Mouse (Mus musculus): ENCODE measurements around the gene Ctnna3. TPM values are rescaled to one million over a fixed set of nuclear protein-coding genes. Genes with fewer than 3 reads are reported as not detected.
"Not testable (repeated sequence)": the region's sequence is repeated elsewhere in the genome, so short reads cannot be mapped to it uniquely, and the experiment has no call there.

The Ctnna3 gene
- total RNA-seq, 2 experiments from 2014 or later, result 75.4 to 79.3 TPM

- DNase-seq; intact Hi-C loops (cut with DNase I): not testable (repeated sequence)
Observed at GRCm38 (mm10) chr10:65033516-65033915, 1603.6 kb downstream of the Ctnna3 start.

Other genes starting within 250 kb of the Ctnna3 start
- 10 to 100 TPM; 78.0 to 86.7 TPM for gene Mypn, start 226.1 kb upstream of the Ctnna3 start, total RNA-seq (2021)
- gene Herc4, start 186.3 kb upstream of the Ctnna3 start, total RNA-seq (2021), result 10 to 100 TPM; 39.9 to 40.0 TPM
- gene Sirt1, start 48.4 kb upstream of the Ctnna3 start, total RNA-seq (2021), result 10 to 100 TPM; 12.4 to 14.2 TPM
- 1 to 10 TPM; 7.8 to 8.7 TPM for gene Dnajc12, start 47.7 kb upstream of the Ctnna3 start, total RNA-seq (2021)
- gene Gm7075, start 8.3 kb upstream of the Ctnna3 start, total RNA-seq (2021), result not detected

Measured in heart, postnatal 10 days (tissue).